Mouse (Mus musculus): ENCODE results near the gene Oaz2. TPM values are rescaled to one million over a fixed set of nuclear protein-coding genes. Genes with fewer than 3 reads are reported as not detected.

The Oaz2 gene
- total and polyA plus RNA-seq, 3 experiments: 16.2 to 85.7 (median 39.3) TPM

DNA sequence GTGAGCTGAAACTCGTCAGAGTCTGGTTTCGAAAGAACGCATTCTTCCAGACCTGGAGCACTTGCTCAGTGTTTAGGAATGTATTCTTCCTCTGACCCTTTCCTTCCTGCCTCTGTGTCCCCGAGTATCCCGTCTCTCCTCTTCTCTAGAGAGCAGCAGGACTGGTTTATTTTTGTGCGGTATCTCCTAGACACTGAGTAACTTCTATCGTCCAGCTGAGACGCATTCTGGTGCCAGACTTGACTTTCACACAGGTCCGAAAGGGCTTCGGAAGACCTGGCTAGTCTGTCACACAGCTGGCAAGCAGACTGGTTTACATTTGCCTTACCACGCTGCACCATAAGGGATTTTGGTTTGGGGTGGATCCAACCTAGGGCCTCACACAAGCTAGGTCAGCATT, 5.2 kb downstream of the Oaz2 start:
- TF ChIP-seq GATA2 (IDR thresholded peaks at IDR 0.05; ENCODE audit: borderline replicate concordance, low read depth, low read length) (no peak), GATA1 (IDR thresholded peaks at IDR 0.05; ENCODE audit: borderline replicate concordance, low read length) (no peak), TAL1 (conservative IDR thresholded peaks at IDR 0.05; ENCODE audit: low read depth, low read length) (no peak), CTCF (IDR thresholded peaks at IDR 0.05; ENCODE audit: low read depth, low read length) (no peak), POLR2AphosphoS5 (IDR thresholded peaks at IDR 0.05; ENCODE audit: insufficient replicate concordance, low read depth, low read length) (no peak)
- Histone ChIP-seq H3K27me3 (ENCODE audit: insufficient read depth, low read length) (peaks cover 9% of the 10 kb centered on the region), H3K4me3 (ENCODE audit: low read depth, low read length) (no peak overlapping the region), H3K4me1 (ENCODE audit: insufficient read depth, low read depth, low read length) (peaks cover 19% of the 10 kb centered on the region), H3K36me3 (replicated peaks) (no peaks in the 10 kb centered on the region), H3K9me3 (replicated peaks) (no peaks in the 10 kb centered on the region)
- no peak for ATAC-seq (ENCODE audit: extremely low read depth, insufficient number of reproducible peaks, low FRiP score, poor library complexity, severe bottlenecking)
- no peak for DNase-seq (ENCODE audit: low spot score)

DNA sequence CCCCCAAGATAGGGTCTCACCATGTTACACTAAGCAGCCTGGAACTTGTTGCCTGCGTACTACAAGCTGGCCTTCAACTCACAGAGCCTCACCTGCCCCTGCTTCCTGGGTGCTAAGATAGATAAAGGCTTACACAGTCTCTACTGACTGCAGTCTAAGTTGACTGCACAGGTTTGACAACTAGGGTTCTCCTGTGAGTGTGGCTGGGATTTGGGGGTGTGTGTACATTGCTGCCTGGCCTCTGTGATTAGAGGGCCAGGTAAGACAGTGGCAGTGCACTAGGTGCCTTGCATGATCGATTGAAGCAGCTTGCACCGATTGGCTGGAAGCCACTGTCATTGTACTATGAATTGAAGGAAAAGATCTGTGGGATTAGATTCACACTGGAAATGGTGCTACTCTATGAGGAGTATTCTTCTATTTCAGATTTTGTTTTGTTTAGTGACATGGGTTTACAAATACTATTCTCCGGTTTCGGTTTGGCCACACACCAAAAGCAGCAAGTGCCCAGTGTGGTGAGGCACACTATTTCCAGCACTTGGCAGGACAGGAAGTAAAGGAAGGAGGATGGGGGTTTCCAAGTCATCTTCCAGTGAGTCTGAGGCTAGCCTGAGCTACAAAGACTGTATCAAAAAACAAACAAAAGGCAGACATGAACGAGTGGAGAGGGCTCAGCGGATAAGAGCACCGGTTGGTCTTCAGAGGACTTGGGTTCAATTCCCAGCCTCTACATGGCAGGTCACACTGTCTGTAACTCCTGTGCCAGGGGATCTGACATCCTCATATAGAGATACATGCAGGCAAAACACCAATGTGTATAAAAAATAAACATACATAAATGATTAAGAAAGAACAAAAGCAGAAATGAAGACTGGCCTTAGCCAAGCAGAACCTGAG, 7.9 kb downstream of the Oaz2 start:
- Histone ChIP-seq H3K27me3 (ENCODE audit: insufficient read depth, low read length) (no peaks in the 10 kb centered on the region), H3K4me1 (ENCODE audit: insufficient read depth, low read depth, low read length) (peaks cover 32% of the 10 kb centered on the region), H3K9me3 (replicated peaks) (no peaks in the 10 kb centered on the region), H3K4me3 (ENCODE audit: low read depth, low read length) (peak overlapping the region; percentile 74), H3K36me3 (replicated peaks) (peaks cover 13% of the 10 kb centered on the region)
- ATAC-seq (ENCODE audit: extremely low read depth, insufficient number of reproducible peaks, low FRiP score, poor library complexity, severe bottlenecking) (no peak), DNase-seq (ENCODE audit: low spot score) (no peak)
- TF ChIP-seq GATA1 (IDR thresholded peaks at IDR 0.05; ENCODE audit: borderline replicate concordance, low read length): no peak
- no peak for TF ChIP-seq TAL1 (conservative IDR thresholded peaks at IDR 0.05; ENCODE audit: low read depth, low read length)
- no peak for TF ChIP-seq CTCF (IDR thresholded peaks at IDR 0.05; ENCODE audit: low read depth, low read length)
- TF ChIP-seq GATA2 (IDR thresholded peaks at IDR 0.05; ENCODE audit: borderline replicate concordance, low read depth, low read length): no peak
- TF ChIP-seq POLR2AphosphoS5 (IDR thresholded peaks at IDR 0.05; ENCODE audit: insufficient replicate concordance, low read depth, low read length): no peak

DNA sequence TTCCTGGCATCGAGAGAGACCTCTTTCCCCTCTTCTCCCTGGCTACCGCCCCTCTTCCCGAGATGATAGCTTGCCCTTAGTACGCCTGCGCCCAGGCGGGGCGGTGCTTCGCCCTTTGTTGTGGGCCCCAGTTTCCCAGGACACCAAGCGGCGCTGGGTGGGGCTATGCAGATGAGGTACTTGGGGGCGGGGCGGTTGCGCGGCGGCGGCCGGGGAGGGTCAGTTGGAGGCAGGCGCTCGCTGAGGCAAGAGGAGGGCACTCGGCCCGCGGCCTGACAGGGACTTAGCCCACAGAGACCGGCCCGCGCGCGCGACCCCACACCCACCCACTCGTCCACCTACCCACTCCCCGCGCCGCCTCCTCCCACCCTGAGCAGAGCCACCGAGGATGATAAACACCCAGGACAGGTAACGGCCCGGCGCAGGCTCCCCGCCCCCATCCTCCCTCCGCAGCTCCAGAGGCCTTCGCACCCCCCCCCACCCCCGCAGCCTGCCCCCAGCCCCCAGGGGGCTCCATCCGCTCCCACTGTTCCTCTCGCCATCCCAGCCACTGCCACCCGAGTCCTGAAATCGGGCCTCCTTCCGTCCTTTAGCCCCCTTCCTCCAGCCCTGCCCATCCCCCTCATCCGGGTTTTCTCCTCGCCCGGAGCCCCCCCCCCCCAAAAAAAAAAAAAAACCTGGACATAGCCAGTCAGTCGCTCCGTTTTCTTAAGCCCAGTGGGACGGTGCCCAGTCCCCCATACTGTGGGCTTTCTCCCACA, 8.7 kb downstream of the Oaz2 start:
- no peaks in the 10 kb centered on the region for H3K9me3 ChIP-seq (replicated peaks)
- H3K27me3 ChIP-seq (ENCODE audit: insufficient read depth, low read length): no peaks in the 10 kb centered on the region
- ATAC-seq (ENCODE audit: extremely low read depth, insufficient number of reproducible peaks, low FRiP score, poor library complexity, severe bottlenecking) (peak; percentile 98), DNase-seq (ENCODE audit: low spot score) (peak; percentile 92)
- H3K4me3 ChIP-seq (ENCODE audit: low read depth, low read length): peak overlapping the region; percentile 74
- TF ChIP-seq CTCF (IDR thresholded peaks at IDR 0.05; ENCODE audit: low read depth, low read length): no peak
- no peak for TF ChIP-seq GATA2 (IDR thresholded peaks at IDR 0.05; ENCODE audit: borderline replicate concordance, low read depth, low read length)
- TF ChIP-seq TAL1 (conservative IDR thresholded peaks at IDR 0.05; ENCODE audit: low read depth, low read length): no peak
- TF ChIP-seq GATA1 (IDR thresholded peaks at IDR 0.05; ENCODE audit: borderline replicate concordance, low read length): no peak
- TF ChIP-seq POLR2AphosphoS5 (IDR thresholded peaks at IDR 0.05; ENCODE audit: insufficient replicate concordance, low read depth, low read length): no peak
- H3K4me1 ChIP-seq (ENCODE audit: insufficient read depth, low read depth, low read length): peaks cover 33% of the 10 kb centered on the region
- peaks cover 16% of the 10 kb centered on the region for H3K36me3 ChIP-seq (replicated peaks)

DNA sequence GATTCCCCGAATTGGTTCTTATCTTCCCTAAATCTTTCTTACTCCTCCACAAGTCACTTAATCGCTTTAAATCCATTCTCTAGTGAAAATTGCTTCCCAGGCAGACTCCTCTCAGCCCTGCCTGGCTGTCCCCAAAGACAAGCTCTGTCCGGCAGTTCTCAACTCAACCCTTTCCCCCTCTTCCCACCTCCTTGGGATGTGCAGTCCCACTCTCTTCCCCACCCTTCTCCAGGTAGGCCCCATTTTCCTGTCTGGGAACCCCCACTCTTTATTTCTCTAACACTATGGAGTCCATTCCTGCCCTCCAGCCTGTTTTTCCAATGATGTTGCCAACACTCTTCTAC, 9.3 kb downstream of the Oaz2 start:
- peaks cover 30% of the 10 kb centered on the region for H3K4me1 ChIP-seq (ENCODE audit: insufficient read depth, low read depth, low read length)
- peak overlapping the region; percentile 74; the same call in 1 of the 2 replicates for H3K4me3 ChIP-seq (ENCODE audit: low read depth, low read length)
- TF ChIP-seq TAL1 (conservative IDR thresholded peaks at IDR 0.05; ENCODE audit: low read depth, low read length): no peak
- H3K9me3 ChIP-seq (replicated peaks): no peaks in the 10 kb centered on the region
- ATAC-seq (ENCODE audit: extremely low read depth, insufficient number of reproducible peaks, low FRiP score, poor library complexity, severe bottlenecking): no peak
- no peaks in the 10 kb centered on the region for H3K27me3 ChIP-seq (ENCODE audit: insufficient read depth, low read length)
- no peak for DNase-seq (ENCODE audit: low spot score)
- H3K36me3 ChIP-seq (replicated peaks): peaks cover 17% of the 10 kb centered on the region

DNA sequence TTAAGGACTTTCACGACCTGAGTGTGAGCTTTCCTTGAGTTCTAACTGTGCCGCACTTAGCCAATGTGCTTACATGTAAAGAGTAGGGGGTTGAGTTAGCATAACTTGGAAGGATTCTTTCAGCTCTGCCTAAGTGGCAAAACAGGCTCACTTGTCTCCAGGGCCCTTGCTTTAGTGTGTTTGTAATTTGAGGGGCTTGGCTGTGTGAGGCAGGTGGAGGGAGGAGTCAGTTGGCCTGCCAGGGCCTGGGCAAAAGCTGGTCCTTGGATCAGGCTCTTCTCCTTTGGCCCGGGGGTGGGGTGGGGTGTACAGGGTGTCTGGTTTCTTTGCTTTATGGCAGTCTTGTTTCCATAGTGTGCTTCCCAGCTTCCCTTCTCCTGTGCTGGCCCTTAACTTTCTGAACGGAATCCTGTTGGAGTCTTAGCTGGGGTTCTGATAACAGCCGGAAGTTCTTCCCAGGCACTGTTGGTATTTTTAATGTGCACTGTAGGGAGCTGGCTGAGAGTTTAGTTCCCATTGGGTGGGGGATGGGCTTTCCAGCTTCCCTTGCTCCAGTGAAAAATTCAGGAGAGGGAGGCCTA, 11.5 kb downstream of the Oaz2 start:
- TF ChIP-seq GATA1 (IDR thresholded peaks at IDR 0.05; ENCODE audit: borderline replicate concordance, low read length) (no peak), TAL1 (conservative IDR thresholded peaks at IDR 0.05; ENCODE audit: low read depth, low read length) (no peak), GATA2 (IDR thresholded peaks at IDR 0.05; ENCODE audit: borderline replicate concordance, low read depth, low read length) (no peak), CTCF (IDR thresholded peaks at IDR 0.05; ENCODE audit: low read depth, low read length) (no peak), POLR2AphosphoS5 (IDR thresholded peaks at IDR 0.05; ENCODE audit: insufficient replicate concordance, low read depth, low read length) (no peak)
- ATAC-seq (ENCODE audit: extremely low read depth, insufficient number of reproducible peaks, low FRiP score, poor library complexity, severe bottlenecking) (no peak), DNase-seq (ENCODE audit: low spot score) (no peak)
- no peaks in the 10 kb centered on the region for H3K27me3 ChIP-seq (ENCODE audit: insufficient read depth, low read length)
- no peak overlapping the region for H3K4me3 ChIP-seq (ENCODE audit: low read depth, low read length)
- H3K36me3 ChIP-seq (replicated peaks): peaks cover 22% of the 10 kb centered on the region
- no peaks in the 10 kb centered on the region for H3K9me3 ChIP-seq (replicated peaks)
- H3K4me1 ChIP-seq (ENCODE audit: insufficient read depth, low read depth, low read length): peaks cover 33% of the 10 kb centered on the region

Data from G1E (cell line).